Mouse (Mus musculus) layer of hippocampus, postnatal 14 days (tissue): ENCODE results near the gene Det1. TPM values are rescaled to one million over a fixed set of nuclear protein-coding genes. Genes with fewer than 3 reads are reported as not detected.
A peak's percentile ranks its signal among the peaks of the same experiment; 100 is the strongest.

Experiments used
- DNase-seq, 2 experiments: peaks; one replicate each; pipeline ENCODE4 v3.0.0; 2021 to 2022; ENCODE audit warnings: low spot score in 2 of 2, mixed read lengths in 1 of 2
- microRNA-seq, 2 experiments: library from miRNA; unstranded; fragments of <30 nt; microRNA quantifications; one replicate each; pipeline ENCODE4 v1.2.0; 2021
- total RNA-seq, 2 experiments: library from RNA; stranded (reverse); gene quantifications; 2 replicates each; pipeline ENCODE4 v1.2.3; 2021

The Det1 gene
- total RNA-seq, 2 experiments from 2014 or later: 6.3 to 6.4 TPM

DNA sequence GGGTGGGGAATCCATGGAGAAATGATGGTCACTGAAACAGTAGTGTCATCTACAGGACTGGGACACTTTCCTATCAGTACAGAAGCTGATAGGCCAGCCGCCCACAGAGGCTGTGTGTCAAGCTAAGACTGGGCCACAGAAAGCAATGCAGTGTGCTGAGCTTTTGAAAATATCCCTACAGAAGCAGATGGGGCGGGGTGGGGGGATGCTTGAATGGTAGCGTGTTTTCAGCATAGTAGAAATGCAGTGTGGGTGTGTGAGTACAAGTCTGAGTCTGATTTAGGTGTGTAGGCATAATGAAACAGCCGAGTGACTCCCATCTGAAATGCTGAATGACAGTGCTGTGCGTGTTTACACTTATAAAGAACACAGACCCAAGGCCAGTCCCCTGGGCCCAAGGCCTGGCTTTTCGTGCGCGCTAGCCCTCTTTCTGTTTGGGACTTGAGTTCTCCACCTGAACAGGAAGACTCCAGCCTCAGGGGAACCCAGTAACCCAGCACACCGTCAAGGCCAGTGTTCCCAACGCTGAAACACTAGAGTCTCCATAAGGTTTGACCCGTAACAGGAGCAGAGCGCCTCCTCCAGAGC lies 59.2 kb downstream of the Det1 start:
- DNase-seq: peak in 1 of 2 experiments; percentile 60

DNA sequence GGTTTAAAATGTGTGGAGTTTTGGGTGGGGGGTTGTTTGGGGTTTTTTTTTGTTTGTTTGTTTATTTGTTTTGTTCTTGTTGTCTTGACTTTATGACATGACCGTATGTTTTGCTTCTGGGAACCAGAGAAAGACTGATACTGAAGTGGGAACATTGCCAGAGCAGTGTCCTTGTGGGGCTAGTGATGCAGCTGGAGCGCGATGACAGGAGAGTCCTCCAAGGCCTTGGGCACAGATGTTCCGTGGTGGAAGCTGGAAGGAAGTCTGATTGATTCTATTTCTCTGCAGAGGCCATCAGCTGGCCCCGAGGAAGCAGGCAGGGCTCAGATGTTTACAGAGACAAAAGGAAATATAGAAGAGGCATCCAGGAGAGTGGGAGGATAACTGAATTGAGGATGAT lies 61.2 kb downstream of the Det1 start:
- DNase-seq: no peak

DNA sequence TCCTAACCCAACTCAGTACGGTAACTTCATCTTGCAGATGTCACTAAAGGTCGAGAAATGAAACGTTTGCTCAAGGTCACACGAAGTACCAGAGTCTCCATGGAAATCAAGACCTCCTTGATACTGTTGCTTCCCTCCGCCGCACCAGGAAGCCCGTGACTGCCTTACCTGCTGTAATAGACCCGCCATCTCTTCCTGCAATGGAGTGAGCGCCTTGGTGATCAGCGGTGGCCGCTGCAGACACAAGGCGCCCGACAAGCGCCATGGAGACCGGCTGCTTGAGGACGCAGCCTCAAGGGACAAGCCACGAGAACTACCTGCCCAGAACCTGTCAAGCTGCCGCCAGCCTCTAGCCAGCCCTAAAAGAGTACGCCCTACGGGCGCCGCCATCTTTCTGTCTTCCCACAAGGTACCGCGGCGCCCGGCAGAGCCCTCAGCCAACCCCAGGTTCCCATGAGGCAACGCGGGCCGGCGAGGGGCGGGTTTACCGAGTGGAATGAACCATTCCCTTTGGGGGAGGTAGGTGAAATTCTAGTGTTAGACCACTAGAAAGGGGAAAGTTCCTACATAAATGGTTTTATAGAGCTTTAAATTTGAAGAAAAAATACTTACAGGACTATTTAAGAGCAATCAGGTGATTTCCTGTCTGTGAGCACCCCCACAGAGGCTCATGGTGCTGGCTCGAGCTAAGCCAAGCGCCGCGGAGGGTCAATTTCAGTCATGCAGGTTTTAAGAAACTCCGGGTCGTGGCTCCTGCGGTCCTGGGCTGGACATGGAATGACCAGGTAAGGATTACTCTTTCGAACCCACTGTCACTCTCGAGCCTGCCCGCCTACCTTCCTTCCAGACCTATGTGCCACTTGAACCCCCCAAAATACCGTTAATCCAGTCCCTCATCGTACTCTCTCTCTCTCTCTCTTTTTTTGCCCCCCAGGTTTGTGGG lies 64.2 kb downstream of the Det1 start, which contains the start of the genes Mrps11 and Mrpl46:
TSS of gene Mrps11 (plus strand) at position 481 of the 943 bp plus-strand sequence.
TSS of gene Mrpl46 (minus strand) at position 893 of the 943 bp plus-strand sequence.
- DNase-seq: peak; percentile 76 to 88

DNA sequence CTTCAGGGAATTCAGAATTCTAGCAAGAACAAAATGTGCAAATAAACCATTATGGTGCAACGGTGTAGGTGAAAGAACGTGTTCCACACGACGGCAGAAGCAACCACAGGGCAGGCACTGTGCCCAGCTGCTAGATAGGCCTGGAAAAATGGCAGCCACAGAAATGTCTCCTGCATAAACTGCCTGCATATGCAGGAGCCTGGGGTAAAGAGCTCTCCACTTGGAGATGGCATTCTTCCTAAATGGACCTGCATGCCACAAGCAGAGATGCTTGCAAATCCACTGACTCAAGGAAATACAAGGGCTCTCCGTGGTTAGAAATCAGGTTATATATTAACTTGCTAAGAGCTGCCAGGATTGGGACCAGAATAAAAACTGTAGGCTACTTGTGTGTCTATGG lies 68.3 kb downstream of the Det1 start:
- DNase-seq: no peak

Small RNAs within 50 kb of the gene (microRNA-seq; reads per million reads assigned to microRNA genes)
- gene Mir7-2: 253 to 291 reads per million in 2 experiments

Other genes starting within 250 kb of the Det1 start
- 100 to 1,000 TPM; 198 to 199 TPM for gene Ntrk3, start 109.3 kb downstream of the Det1 start, total RNA-seq
- gene Mrps11, start 64.1 kb downstream of the Det1 start, total RNA-seq: 10 to 100 TPM; 33.0 to 43.2 TPM
- gene Mrpl46, start 63.7 kb downstream of the Det1 start, total RNA-seq: 10 to 100 TPM; 27.0 to 28.2 TPM
- 10 to 100 TPM; 27.3 to 27.4 TPM for gene Aen, start 48.6 kb upstream of the Det1 start, total RNA-seq
- 1 to 10 TPM in 1 of 2 experiments, under 1 TPM in 1; 0.60 to 1.1 TPM for gene Isg20, start 66.2 kb upstream of the Det1 start, total RNA-seq
- gene Acan, start 206.2 kb upstream of the Det1 start, total RNA-seq: 1 to 10 TPM; 5.3 to 5.4 TPM